Mouse (Mus musculus): ENCODE measurements around the gene Capn2.

GRCm38 (mm10) chr1:182503206-182503900 lies 14.1 kb downstream of the Capn2 start:
- no peak for TF ChIP-seq CTCF (conservative IDR thresholded peaks at IDR 0.05; ENCODE audit: insufficient read depth, insufficient read length, low read depth, low read length)
- TF ChIP-seq POLR2A (IDR thresholded peaks at IDR 0.05; ENCODE audit: low read depth, low read length), result no peak
